Mouse (Mus musculus): Measurements from ENCODE around the gene Plcb2. TPM values are rescaled to one million over a fixed set of nuclear protein-coding genes. Genes with fewer than 3 reads are reported as not detected.

The Plcb2 gene
- polyA plus RNA-seq, 1 experiment from 2014 or later = 2.0 TPM

DNA sequence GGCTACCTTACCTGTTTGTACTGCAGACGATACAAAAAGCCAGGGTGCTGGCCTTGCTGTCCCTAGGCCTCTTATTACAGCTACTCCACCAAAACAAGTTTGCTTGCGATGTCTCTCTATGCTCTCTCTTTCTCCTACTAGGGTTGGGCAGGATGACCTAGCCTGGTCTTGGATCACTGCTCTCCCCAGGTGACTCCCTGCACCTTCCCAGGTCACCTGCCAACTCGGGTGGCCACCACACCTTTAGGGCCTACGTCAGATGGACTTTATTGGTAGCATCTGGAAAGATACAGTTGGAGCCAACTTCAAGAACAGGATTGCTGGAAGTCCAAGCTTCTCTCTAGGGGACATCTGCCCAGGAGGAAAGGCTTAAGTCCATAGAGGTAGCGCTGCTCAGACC is 36.6 kb upstream of the Plcb2 start:
- ATAC-seq (ENCODE audit: insufficient number of reproducible peaks, insufficient read depth, low FRiP score, low read depth) = no peak
- no peak overlapping the region for H3K27ac ChIP-seq (replicated peaks in 1 of 2; ENCODE audit: control insufficient read depth in 1 of 2, insufficient read depth in 1 of 2, low read depth in 2 of 2, low read length in 2 of 2)
- H3K4me2 ChIP-seq (ENCODE audit: low read length) = no peak overlapping the region
- H3K9me3 ChIP-seq (ENCODE audit: control insufficient read depth, low read length) = no peaks in the 10 kb centered on the region
- no peaks in the 10 kb centered on the region for H3K27me3 ChIP-seq (ENCODE audit: control insufficient read depth, insufficient read depth, low read length)
- WGBS = 80% methylated on average over 5 of the region's 5 CpGs
- H3K4me1 ChIP-seq (ENCODE audit: control insufficient read depth in 2 of 2, insufficient read depth in 2 of 2, low read length in 2 of 2) = peaks cover 41 to 43% of the 10 kb centered on the region in 2 experiments
- H3K9ac ChIP-seq (ENCODE audit: low read length) = no peak overlapping the region
- H3K36me3 ChIP-seq (ENCODE audit: control insufficient read depth, insufficient read depth, low read length) = peaks cover 4% of the 10 kb centered on the region; the same call in 1 of the 2 replicates
- no peak overlapping the region for H3K4me3 ChIP-seq (ENCODE audit: control insufficient read depth in 1 of 2, insufficient read depth in 1 of 2, low read depth in 1 of 2, low read length in 2 of 2)

DNA sequence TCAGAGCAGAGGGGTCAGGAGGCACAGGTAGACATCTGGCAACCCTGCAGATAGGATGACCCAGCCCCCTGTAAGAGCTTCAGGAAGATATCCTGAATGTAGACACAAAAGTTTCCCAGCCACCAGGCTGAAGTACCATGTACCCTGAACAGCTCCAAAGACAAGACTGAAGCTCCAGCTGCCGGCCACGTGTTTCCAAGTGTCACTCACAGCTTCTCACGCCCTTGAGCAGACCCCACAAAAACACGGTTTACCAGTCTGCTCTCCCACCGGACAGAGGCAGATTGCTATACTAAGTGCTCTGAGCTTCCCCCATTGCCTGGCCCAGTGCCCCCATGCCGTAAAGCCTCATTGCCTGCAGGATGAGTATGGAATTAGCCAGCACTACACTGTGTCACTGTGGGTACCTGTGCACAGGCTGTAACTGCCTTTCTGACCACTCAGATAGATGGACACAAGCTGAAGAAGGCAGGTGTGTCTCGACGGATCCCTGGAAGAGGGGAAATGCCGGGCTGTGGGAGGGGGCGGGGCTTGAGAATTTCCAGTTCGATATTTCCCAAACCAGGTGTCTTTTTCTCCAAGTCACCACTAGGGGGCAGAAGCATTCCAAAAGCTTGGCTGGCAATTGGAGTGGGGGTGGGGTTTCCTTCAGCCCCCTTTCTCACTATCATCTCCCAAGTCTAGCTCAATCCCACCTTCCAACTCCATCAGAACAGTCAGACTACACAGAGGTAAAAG is 36.0 kb upstream of the Plcb2 start:
- ATAC-seq (ENCODE audit: insufficient number of reproducible peaks, insufficient read depth, low FRiP score, low read depth) = no peak
- no peaks in the 10 kb centered on the region for H3K9me3 ChIP-seq (ENCODE audit: control insufficient read depth, low read length)
- H3K27ac ChIP-seq (replicated peaks in 1 of 2; ENCODE audit: control insufficient read depth in 1 of 2, insufficient read depth in 1 of 2, low read depth in 2 of 2, low read length in 2 of 2) = peak overlapping the region; percentile 12 to 39; a peak in 2 of 4 replicates
- H3K4me2 ChIP-seq (ENCODE audit: low read length) = peak overlapping the region; percentile 9; the same call in 1 of the 2 replicates
- WGBS = 23% methylated on average over 11 of the region's 11 CpGs
- peaks cover 43 to 44% of the 10 kb centered on the region in 2 experiments for H3K4me1 ChIP-seq (ENCODE audit: control insufficient read depth in 2 of 2, insufficient read depth in 2 of 2, low read length in 2 of 2)
- peaks cover 4% of the 10 kb centered on the region; the same call in 1 of the 2 replicates for H3K36me3 ChIP-seq (ENCODE audit: control insufficient read depth, insufficient read depth, low read length)
- no peak overlapping the region for H3K4me3 ChIP-seq (ENCODE audit: control insufficient read depth in 1 of 2, insufficient read depth in 1 of 2, low read depth in 1 of 2, low read length in 2 of 2)
- no peaks in the 10 kb centered on the region for H3K27me3 ChIP-seq (ENCODE audit: control insufficient read depth, insufficient read depth, low read length)
- 0 out of 2 replicates have a peak overlapping the region, but pooled peaks have one; percentile 27 for H3K9ac ChIP-seq (ENCODE audit: low read length)

DNA sequence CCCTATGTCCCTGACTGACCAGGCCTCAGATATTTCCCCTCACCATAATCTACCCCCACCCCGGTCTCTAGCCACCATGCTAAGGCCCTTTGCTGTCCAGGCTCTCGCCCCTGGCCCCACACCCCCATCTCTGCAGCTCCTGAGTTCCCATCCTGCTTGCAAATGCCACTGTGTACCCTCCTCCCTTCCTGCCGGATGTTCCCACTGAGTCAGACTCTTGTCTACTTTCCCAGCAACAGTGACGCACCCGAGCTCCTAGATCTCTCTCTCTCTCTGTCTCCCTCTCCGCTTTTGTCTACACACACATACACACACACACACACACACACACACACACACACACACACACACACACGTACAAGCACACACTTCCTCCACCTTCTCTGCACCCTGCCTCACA is 35.2 kb upstream of the Plcb2 start:
- WGBS = 66% methylated on average over 7 of the region's 7 CpGs
- H3K4me3 ChIP-seq (ENCODE audit: control insufficient read depth in 1 of 2, insufficient read depth in 1 of 2, low read depth in 1 of 2, low read length in 2 of 2) = no peak overlapping the region
- no peaks in the 10 kb centered on the region for H3K27me3 ChIP-seq (ENCODE audit: control insufficient read depth, insufficient read depth, low read length)
- 0 out of 2 replicates have a peak, but pooled peaks have one; percentile 5 for ATAC-seq (ENCODE audit: insufficient number of reproducible peaks, insufficient read depth, low FRiP score, low read depth)
- peak overlapping the region; percentile 98 for H3K27ac ChIP-seq (replicated peaks in 1 of 2; ENCODE audit: control insufficient read depth in 1 of 2, insufficient read depth in 1 of 2, low read depth in 2 of 2, low read length in 2 of 2)
- H3K4me2 ChIP-seq (ENCODE audit: low read length) = no peak overlapping the region
- H3K4me1 ChIP-seq (ENCODE audit: control insufficient read depth in 2 of 2, insufficient read depth in 2 of 2, low read length in 2 of 2) = peaks cover 43 to 44% of the 10 kb centered on the region in 2 experiments
- no peaks in the 10 kb centered on the region for H3K9me3 ChIP-seq (ENCODE audit: control insufficient read depth, low read length)
- H3K9ac ChIP-seq (ENCODE audit: low read length) = peak overlapping the region; percentile 28; the same call in 1 of the 2 replicates
- peaks cover 5% of the 10 kb centered on the region for H3K36me3 ChIP-seq (ENCODE audit: control insufficient read depth, insufficient read depth, low read length)

DNA sequence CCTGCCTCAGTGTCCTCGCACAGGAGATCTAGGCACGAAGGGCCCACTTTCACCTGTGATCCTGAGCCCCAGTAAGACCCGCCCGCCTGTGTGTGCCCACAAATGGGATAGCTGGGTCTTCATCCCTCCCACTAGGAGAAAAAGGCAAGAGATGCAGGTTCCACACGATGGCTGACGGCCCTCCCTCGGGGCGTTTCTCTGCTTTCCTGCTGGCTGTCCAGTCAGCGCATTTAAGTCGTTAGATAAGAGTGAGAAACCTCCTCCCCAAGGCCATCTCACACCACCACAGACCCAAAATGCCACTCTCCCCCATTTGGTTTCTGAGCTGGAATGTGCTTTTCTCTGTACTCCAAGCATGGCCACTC is 34.5 kb upstream of the Plcb2 start:
- H3K9ac ChIP-seq (ENCODE audit: low read length) = peak overlapping the region; percentile 78; the same call in 1 of the 2 replicates
- WGBS = 8% methylated on average over 10 of the region's 10 CpGs
- H3K4me1 ChIP-seq (ENCODE audit: control insufficient read depth in 2 of 2, insufficient read depth in 2 of 2, low read length in 2 of 2) = peaks cover 43 to 44% of the 10 kb centered on the region in 2 experiments
- peaks cover 11% of the 10 kb centered on the region for H3K36me3 ChIP-seq (ENCODE audit: control insufficient read depth, insufficient read depth, low read length)
- no peak for ATAC-seq (ENCODE audit: insufficient number of reproducible peaks, insufficient read depth, low FRiP score, low read depth)
- H3K4me3 ChIP-seq (ENCODE audit: control insufficient read depth in 1 of 2, insufficient read depth in 1 of 2, low read depth in 1 of 2, low read length in 2 of 2) = peak overlapping the region in 1 of 2 experiments; percentile 35; a peak in 1 of 4 replicates
- H3K4me2 ChIP-seq (ENCODE audit: low read length) = peak overlapping the region; percentile 71
- H3K27me3 ChIP-seq (ENCODE audit: control insufficient read depth, insufficient read depth, low read length) = no peaks in the 10 kb centered on the region
- H3K9me3 ChIP-seq (ENCODE audit: control insufficient read depth, low read length) = no peaks in the 10 kb centered on the region
- peak overlapping the region; percentile 98 for H3K27ac ChIP-seq (replicated peaks in 1 of 2; ENCODE audit: control insufficient read depth in 1 of 2, insufficient read depth in 1 of 2, low read depth in 2 of 2, low read length in 2 of 2)

DNA sequence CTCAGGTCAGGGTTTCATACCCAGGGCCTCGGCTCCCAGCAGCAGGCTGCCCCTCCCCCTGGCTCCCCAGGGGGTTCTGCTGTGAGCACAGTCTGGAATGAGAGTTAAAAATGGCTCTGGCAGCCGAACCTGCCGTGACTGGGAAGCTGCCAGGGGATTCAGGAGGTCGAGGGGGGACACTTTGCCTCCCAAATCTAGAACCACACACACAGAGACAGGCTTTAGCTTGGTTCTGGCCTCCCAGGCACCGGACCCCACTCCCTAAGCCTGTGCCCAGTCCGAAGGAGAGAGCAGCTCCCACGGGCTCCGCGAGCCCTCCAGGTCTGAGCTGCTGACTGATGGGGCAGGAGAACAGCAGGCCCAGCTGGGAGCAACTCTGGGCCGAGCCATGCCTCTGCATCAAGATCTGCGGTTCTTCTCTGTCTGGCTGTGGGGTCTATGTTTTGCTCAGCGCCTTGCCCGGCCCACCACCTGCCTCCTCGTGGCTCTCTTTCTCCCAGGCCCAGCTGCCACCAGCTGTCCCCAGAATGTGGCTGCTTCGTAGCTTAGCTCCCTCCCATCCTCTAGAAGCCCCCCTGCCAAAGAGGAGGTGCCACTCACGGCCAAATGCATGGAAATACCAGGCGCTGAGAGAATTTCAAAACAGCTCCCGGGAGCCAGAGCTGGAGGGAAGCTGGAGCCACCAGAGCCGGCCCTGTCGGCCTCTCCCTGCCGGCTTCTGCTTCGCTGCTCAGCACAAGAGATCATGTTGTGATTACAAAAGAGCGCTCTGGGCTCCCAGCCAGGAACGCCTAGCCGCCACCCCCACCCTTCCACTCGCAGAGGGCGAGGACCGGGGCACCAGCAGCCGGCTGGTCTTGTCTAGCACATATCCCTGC is 33.9 kb upstream of the Plcb2 start, which contains the start of gene Ccdc9b:
Gene Ccdc9b, minus strand, starts transcription at position 756 of the 878 bp plus-strand sequence.
- Histone ChIP-seq H3K4me3 (ENCODE audit: control insufficient read depth in 1 of 2, insufficient read depth in 1 of 2, low read depth in 1 of 2, low read length in 2 of 2) (peak within 1 kb of the TSS; percentile 35 to 43), H3K36me3 (ENCODE audit: control insufficient read depth, insufficient read depth, low read length) (peaks cover 15% of the 10 kb centered on the region), H3K9me3 (ENCODE audit: control insufficient read depth, low read length) (no peaks in the 10 kb centered on the region), H3K4me2 (ENCODE audit: low read length) (peak within 1 kb of the TSS; percentile 71), H3K9ac (ENCODE audit: low read length) (peak within 1 kb of the TSS; percentile 78), H3K27ac (replicated peaks in 1 of 2; ENCODE audit: control insufficient read depth in 1 of 2, insufficient read depth in 1 of 2, low read depth in 2 of 2, low read length in 2 of 2) (peak within 1 kb of the TSS; percentile 98), H3K4me1 (ENCODE audit: control insufficient read depth in 2 of 2, insufficient read depth in 2 of 2, low read length in 2 of 2) (peaks cover 43 to 44% of the 10 kb centered on the region in 2 experiments), H3K27me3 (ENCODE audit: control insufficient read depth, insufficient read depth, low read length) (no peaks in the 10 kb centered on the region; the same call in 1 of the 2 replicates)
- WGBS = 2% methylated on average over 29 of the region's 29 CpGs
- ATAC-seq (ENCODE audit: insufficient number of reproducible peaks, insufficient read depth, low FRiP score, low read depth) = peak; percentile 66

DNA sequence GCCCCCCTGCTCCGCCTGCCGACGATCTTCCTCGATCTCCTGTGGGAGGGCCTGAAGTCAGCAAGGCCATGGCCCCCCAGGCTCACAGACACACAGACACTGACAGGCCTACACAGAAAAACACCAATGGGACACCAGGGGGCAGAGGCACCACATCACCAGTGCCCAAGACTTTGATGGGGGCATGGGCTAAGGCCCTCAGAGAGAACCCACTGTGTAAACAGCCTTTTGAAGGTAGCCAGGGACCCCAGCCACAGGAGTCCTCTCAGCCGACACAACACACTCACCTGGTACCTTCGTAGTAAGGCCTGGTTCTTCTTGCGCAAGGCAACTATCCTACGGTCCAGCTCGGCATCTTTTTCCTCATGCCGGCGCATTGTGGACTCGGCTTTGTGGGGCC is 33.1 kb upstream of the Plcb2 start:
- no peak for ATAC-seq (ENCODE audit: insufficient number of reproducible peaks, insufficient read depth, low FRiP score, low read depth)
- Histone ChIP-seq H3K4me2 (ENCODE audit: low read length) (peak overlapping the region; percentile 71), H3K36me3 (ENCODE audit: control insufficient read depth, insufficient read depth, low read length) (peaks cover 20% of the 10 kb centered on the region), H3K27me3 (ENCODE audit: control insufficient read depth, insufficient read depth, low read length) (no peaks in the 10 kb centered on the region; the same call in 1 of the 2 replicates), H3K4me1 (ENCODE audit: control insufficient read depth in 2 of 2, insufficient read depth in 2 of 2, low read length in 2 of 2) (peaks cover 43 to 44% of the 10 kb centered on the region in 2 experiments), H3K9me3 (ENCODE audit: control insufficient read depth, low read length) (no peaks in the 10 kb centered on the region), H3K27ac (replicated peaks in 1 of 2; ENCODE audit: control insufficient read depth in 1 of 2, insufficient read depth in 1 of 2, low read depth in 2 of 2, low read length in 2 of 2) (peak overlapping the region; percentile 98), H3K4me3 (ENCODE audit: control insufficient read depth in 1 of 2, insufficient read depth in 1 of 2, low read depth in 1 of 2, low read length in 2 of 2) (peak overlapping the region; percentile 35 to 43; a peak in 2 of 4 replicates), H3K9ac (ENCODE audit: low read length) (peak overlapping the region; percentile 78)
- WGBS = 71% methylated on average over 12 of the region's 12 CpGs

- WGBS = 83% methylated on average over 11 of the region's 11 CpGs
- Histone ChIP-seq H3K4me2 (ENCODE audit: low read length) (peak overlapping the region; percentile 71; the same call in 1 of the 2 replicates), H3K4me3 (ENCODE audit: control insufficient read depth in 1 of 2, insufficient read depth in 1 of 2, low read depth in 1 of 2, low read length in 2 of 2) (no peak overlapping the region), H3K9me3 (ENCODE audit: control insufficient read depth, low read length) (no peaks in the 10 kb centered on the region), H3K36me3 (ENCODE audit: control insufficient read depth, insufficient read depth, low read length) (peaks cover 20% of the 10 kb centered on the region), H3K27me3 (ENCODE audit: control insufficient read depth, insufficient read depth, low read length) (no peaks in the 10 kb centered on the region; the same call in 1 of the 2 replicates), H3K9ac (ENCODE audit: low read length) (peak overlapping the region; percentile 78), H3K4me1 (ENCODE audit: control insufficient read depth in 2 of 2, insufficient read depth in 2 of 2, low read length in 2 of 2) (peaks cover 43 to 44% of the 10 kb centered on the region in 2 experiments), H3K27ac (replicated peaks in 1 of 2; ENCODE audit: control insufficient read depth in 1 of 2, insufficient read depth in 1 of 2, low read depth in 2 of 2, low read length in 2 of 2) (no peak overlapping the region)
- ATAC-seq (ENCODE audit: insufficient number of reproducible peaks, insufficient read depth, low FRiP score, low read depth) = no peak
These were observed 32.2 kb upstream of the Plcb2 start for GRCm38 (mm10) chr2:118760311-118761025.
